Mouse (Mus musculus) forebrain, embryonic 13.5 days (tissue): ENCODE data around the gene Rasal3. TPM values are rescaled to one million over a fixed set of nuclear protein-coding genes. Genes with fewer than 3 reads are reported as not detected.

Source experiments
- ATAC-seq: fragments of 200-750 bp; cut with Nextera tagmentation; 2 replicates; pipeline ENCODE4 v1.8.0; 2017
- H3K27ac ChIP-seq: fragments of 300-500 bp; sonication (generic); 2 replicates; pipeline ENCODE4 v1.5.1; 2015; ENCODE audit warnings: inconsistent platforms, mild to moderate bottlenecking, moderate library complexity
- H3K27me3 ChIP-seq: fragments of 300-500 bp; sonication (generic); 2 replicates; pipeline ENCODE4 v1.6.1; 2015; ENCODE audit warnings: mild to moderate bottlenecking, inconsistent platforms
- H3K36me3 ChIP-seq: fragments of 300-500 bp; sonication (generic); 2 replicates; pipeline ENCODE4 v1.6.1; 2015; ENCODE audit warnings: mild to moderate bottlenecking, inconsistent platforms; ENCODE audit not compliant: poor library complexity, severe bottlenecking
- H3K4me1 ChIP-seq: fragments of 300-500 bp; sonication (generic); 2 replicates; pipeline ENCODE4 v1.6.1; 2015; ENCODE audit warnings: inconsistent platforms
- H3K4me2 ChIP-seq: fragments of 300-500 bp; sonication (generic); 2 replicates; pipeline ENCODE4 v1.6.1; 2015; ENCODE audit warnings: inconsistent platforms, mild to moderate bottlenecking, moderate library complexity
- H3K4me3 ChIP-seq: fragments of 300-500 bp; sonication (generic); 2 replicates; pipeline ENCODE4 v1.5.1; 2015; ENCODE audit warnings: mild to moderate bottlenecking, inconsistent platforms
- H3K9ac ChIP-seq: fragments of 300-500 bp; sonication (generic); 2 replicates; pipeline ENCODE4 v1.6.1; 2015; ENCODE audit warnings: mild to moderate bottlenecking, inconsistent platforms
- H3K9me3 ChIP-seq: fragments of 300-500 bp; sonication (generic); replicated peaks from 2 replicates; pipeline ENCODE4 v1.6.1; 2016; ENCODE audit warnings: inconsistent platforms
- WGBS: fragments of 180-500 bp; shearing (Covaris S2); methylation state at CpG from one replicate; pipeline ENCODE4 v1.1.7; 2015; 5-methylcytosine and 5-hydroxymethylcytosine counted together
- polyA plus RNA-seq: library from polyadenylated mRNA; unstranded; fragments of >200 nt; fragmentation: Nextera tagmentation; extraction: Ambion mirVana; gene quantifications from 2 replicates; pipeline ENCODE4 v1.2.1, GENCODE M21; 2015

Rasal3 gene
- polyA plus RNA-seq, 1 experiment from 2014 or later, result 0.32 TPM

DNA sequence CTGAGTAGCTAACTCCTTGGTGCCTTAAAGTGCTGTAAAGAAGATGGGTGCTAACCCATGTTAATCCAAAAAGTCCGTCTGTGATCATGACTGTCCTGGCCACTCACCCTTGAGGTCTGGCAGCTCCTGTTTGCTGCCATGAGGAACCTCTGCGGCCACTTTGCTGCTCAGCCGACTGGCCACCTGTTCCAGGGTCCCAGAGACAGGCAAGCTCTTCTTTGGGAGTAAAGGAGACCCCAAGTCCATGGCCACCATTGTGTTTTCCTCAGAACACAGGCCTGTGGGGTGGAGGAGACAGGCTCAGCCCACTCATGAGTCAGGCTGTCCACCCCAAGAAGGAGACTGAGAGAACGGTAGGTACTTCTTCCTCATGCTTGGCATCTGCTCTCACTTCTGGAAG, 40.7 kb downstream of the Rasal3 start:
- Histone ChIP-seq H3K9me3 (no peaks in the 10 kb centered on the region), H3K4me3 (peak overlapping the region; percentile 92), H3K36me3 (peaks cover 53% of the 10 kb centered on the region), H3K4me2 (peak overlapping the region; percentile 83), H3K27ac (no peak overlapping the region), H3K4me1 (peaks cover 31% of the 10 kb centered on the region), H3K9ac (peak overlapping the region; percentile 98), H3K27me3 (no peaks in the 10 kb centered on the region)
- 85% methylated on average over 4 of the region's 4 CpGs for WGBS
- no peak for ATAC-seq

DNA sequence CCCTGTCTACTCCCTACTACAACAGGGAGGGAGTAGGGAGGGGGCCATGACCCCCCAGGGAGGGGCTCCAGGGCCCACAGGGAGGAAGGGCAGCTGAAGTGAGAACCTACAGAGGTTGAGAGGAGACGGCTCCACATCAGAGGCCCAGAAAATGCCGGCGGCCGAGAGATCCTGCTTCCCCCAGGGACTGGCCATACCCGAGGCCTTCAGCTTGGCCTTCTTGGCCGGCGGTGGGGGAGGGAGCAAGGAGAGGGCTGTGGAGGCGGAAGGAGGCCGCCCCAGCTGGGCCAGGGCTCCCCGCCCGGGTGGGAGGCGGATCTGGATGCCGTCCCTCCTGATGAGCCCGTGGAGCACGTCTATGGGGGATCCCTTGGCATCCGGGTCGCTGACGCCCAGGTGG, 43.5 kb downstream of the Rasal3 start:
- H3K4me2 ChIP-seq, result no peak overlapping the region
- ATAC-seq, result no peak
- H3K9ac ChIP-seq, result no peak overlapping the region
- H3K36me3 ChIP-seq, result peaks cover 74% of the 10 kb centered on the region
- H3K27ac ChIP-seq, result no peak overlapping the region
- WGBS, result 90% methylated on average over 17 of the region's 18 CpGs
- no peaks in the 10 kb centered on the region for H3K27me3 ChIP-seq
- H3K4me1 ChIP-seq, result peaks cover 28% of the 10 kb centered on the region
- no peak overlapping the region for H3K4me3 ChIP-seq
- H3K9me3 ChIP-seq, result no peaks in the 10 kb centered on the region

DNA sequence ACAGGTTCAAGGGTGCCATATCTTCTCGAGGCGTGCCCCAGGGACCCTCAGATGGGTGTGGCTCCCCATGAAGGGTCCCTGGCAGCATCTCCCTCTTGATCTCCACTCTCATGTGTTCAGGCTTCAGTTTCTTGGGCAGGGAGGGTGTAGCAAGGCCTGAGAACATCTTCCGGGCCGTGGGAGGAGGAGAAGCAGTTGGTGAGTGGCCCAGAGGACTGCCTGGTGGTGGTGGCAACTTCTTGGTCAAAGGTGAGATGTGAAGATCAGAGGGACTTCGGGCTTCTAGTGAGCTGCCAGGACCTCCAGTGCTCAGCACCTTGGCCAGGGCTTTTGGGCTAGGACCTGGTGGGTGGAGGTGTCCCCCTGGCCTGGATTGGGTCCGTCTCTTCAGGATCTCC, 44.4 kb downstream of the Rasal3 start:
- Histone ChIP-seq H3K27me3 (no peaks in the 10 kb centered on the region), H3K4me2 (no peak overlapping the region), H3K36me3 (peaks cover 84% of the 10 kb centered on the region), H3K9ac (no peak overlapping the region), H3K4me1 (peaks cover 26% of the 10 kb centered on the region), H3K4me3 (no peak overlapping the region), H3K27ac (no peak overlapping the region), H3K9me3 (no peaks in the 10 kb centered on the region)
- no peak for ATAC-seq
- WGBS, result 94% methylated on average over 6 of the region's 6 CpGs

DNA sequence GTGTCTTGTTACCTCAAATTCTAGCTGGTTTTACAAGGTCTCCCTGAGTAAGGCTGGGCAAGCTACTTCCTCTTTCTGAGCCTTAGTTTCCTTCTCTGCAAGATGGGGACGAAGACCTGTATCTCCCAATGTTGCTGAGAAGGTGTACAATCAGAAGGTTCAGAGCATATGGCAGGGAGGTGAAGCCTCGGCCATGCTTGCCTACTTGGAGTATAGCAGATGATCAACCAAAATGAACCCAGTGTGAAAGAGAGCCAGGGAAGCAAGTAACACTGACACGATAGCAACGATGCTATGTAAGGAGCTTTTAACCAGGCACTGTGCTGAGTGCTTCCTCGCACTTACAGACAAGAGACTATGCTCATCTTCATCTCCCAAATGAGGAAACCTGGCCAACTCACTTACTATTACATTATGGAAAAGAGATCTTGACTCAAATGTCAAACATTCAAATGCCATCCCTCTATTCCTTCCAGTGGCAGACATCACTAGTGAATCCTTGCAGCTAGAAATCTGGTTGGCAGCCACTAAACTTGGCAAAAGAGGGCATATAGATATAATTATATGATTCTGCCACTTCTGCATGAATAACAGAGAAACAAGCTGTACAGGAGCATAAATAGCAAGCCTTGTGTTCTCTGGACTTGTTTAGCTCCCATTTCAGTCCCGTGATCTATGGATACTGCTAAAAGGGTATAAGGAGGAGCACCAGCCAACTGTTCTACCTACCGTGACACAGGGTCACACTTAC, 45.0 kb downstream of the Rasal3 start:
- H3K27ac ChIP-seq, result no peak overlapping the region
- H3K4me2 ChIP-seq, result no peak overlapping the region
- no peaks in the 10 kb centered on the region for H3K27me3 ChIP-seq
- ATAC-seq, result no peak
- H3K36me3 ChIP-seq, result peaks cover 89% of the 10 kb centered on the region
- H3K4me1 ChIP-seq, result peaks cover 30% of the 10 kb centered on the region
- no peak overlapping the region for H3K9ac ChIP-seq
- no peak overlapping the region for H3K4me3 ChIP-seq
- WGBS, result 95% methylated on average over 7 of the region's 7 CpGs
- H3K9me3 ChIP-seq, result no peaks in the 10 kb centered on the region

DNA sequence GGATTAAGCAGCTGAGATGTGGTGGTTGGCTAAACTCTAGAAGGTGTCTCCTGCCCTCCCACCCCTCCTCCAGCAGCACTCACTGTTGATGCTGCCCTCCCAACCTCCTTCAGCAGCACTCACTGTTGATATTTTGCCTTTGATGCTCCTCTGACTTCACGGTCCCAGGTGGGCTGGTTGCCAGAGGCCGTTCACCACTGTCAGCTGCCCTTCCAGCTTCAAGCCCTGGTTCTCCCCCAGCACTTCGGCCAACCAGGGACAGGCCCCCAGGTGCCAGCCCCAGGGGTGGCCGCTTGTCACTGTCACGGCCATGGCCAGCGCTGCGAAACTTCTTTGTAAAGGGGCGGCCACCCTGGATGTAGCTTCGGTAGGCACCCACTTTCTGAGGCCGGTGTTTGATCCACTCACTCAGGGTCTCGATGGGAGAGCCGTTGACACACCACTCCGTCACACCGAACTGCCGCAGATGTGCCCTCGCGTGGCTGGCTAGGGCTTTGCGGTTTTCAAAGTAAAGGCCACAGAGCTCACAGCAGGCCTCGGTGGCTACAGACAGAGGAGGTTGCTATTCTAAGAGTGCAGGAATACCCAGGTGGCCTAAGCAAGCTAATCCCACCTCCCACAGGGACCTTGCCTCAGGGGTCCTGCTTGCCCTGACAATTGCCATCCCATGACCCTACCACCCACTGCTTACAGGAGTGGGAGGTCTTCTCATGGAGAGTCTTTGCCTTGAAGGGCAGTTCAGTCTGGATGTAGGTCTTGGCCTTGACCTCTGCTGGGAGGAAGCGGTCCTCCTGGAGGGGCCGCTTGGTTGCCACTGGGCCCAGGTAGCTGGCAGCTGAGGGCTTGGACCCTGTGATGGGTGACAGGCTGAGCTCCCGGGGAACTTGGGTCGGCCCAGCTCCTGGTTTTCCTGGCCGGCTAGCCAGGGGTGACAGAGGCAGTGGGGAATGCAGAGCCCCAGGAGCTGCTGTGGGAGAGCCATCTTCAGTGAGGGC, 46.3 kb downstream of the Rasal3 start:
- Histone ChIP-seq H3K27me3 (no peaks in the 10 kb centered on the region), H3K27ac (no peak overlapping the region), H3K4me3 (no peak overlapping the region), H3K4me2 (no peak overlapping the region), H3K36me3 (peaks cover 87% of the 10 kb centered on the region), H3K9ac (no peak overlapping the region), H3K9me3 (no peaks in the 10 kb centered on the region), H3K4me1 (peaks cover 17% of the 10 kb centered on the region; the same call in 1 of the 2 replicates)
- 88% methylated on average over 24 of the region's 24 CpGs for WGBS
- no peak for ATAC-seq

DNA sequence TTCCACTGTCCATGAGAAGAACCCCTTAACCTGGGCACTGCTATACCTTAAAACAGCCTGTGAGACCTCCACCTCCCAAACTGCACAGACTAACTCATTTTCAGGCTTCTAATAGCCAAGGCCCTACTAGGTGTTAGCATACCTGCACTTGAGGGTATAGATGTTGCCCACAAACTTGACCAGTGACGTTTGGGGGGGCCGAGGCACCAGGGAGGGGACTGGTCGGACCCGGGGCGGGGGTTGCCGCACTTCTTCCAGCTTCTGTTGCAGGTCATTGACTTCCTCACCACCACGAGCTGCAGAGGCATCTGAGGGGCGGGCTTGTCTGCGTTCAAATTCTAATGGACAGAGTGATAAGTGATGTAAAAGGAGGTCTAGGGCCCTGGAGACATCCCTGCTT, 47.1 kb downstream of the Rasal3 start:
- ATAC-seq, result no peak
- no peak overlapping the region for H3K4me3 ChIP-seq
- peaks cover 79% of the 10 kb centered on the region for H3K36me3 ChIP-seq
- H3K27me3 ChIP-seq, result no peaks in the 10 kb centered on the region
- no peaks in the 10 kb centered on the region for H3K9me3 ChIP-seq
- no peak overlapping the region for H3K4me2 ChIP-seq
- H3K9ac ChIP-seq, result no peak overlapping the region
- H3K27ac ChIP-seq, result no peak overlapping the region
- 86% methylated on average over 9 of the region's 9 CpGs for WGBS
- peaks cover 10% of the 10 kb centered on the region; the same call in 1 of the 2 replicates for H3K4me1 ChIP-seq

DNA sequence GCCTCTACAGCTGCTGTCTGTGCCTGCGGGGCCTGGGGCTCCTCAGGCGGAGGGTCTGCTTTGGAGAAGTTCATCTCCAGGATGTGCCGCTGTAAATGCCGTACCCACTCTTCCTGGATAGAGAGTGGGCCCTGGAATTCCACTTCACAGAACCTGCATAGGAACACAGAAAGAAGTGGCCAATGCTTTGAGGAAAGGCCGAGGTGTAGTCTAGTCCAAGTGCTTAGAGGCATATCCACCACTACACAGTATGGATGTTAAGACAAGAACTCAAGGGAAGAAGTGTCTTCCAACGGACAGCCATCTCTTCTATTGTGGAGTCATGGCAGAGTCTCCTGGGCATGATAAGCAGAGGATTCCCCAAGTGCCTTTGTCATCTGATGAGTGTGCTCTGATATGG, 48.4 kb downstream of the Rasal3 start:
- Histone ChIP-seq H3K4me1 (0 out of 2 replicates have a peak, but pooled peaks cover 12% of the 10 kb centered on the region), H3K36me3 (peaks cover 66% of the 10 kb centered on the region), H3K9ac (no peak overlapping the region), H3K27ac (no peak overlapping the region), H3K4me3 (no peak overlapping the region), H3K9me3 (no peaks in the 10 kb centered on the region), H3K4me2 (no peak overlapping the region), H3K27me3 (no peaks in the 10 kb centered on the region)
- no peak for ATAC-seq
- WGBS, result 94% methylated on average over 6 of the region's 6 CpGs

DNA sequence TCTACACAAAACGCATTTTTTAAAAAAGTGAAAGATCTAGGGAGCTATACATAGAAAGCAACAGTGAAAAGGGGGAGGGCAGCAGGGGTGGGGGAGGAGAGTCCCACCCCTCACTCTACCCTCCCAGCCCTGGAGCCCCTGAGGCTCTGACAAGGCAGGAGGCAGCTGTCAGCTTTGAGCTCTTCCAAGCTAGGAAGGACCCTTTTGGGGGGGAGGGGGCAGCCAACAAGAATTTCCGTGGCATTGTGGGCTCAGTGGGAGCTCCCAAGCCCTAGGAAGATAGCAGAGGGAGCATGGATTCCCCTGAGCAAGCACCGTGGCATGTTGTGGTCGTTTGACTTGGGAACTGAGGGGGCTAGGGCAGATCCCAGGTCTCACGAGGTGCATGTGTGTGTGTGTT, 49.2 kb downstream of the Rasal3 start:
- H3K27ac ChIP-seq, result peak overlapping the region; percentile 49; the same call in 1 of the 2 replicates
- H3K4me2 ChIP-seq, result no peak overlapping the region
- H3K4me3 ChIP-seq, result no peak overlapping the region
- peaks cover 19% of the 10 kb centered on the region for H3K4me1 ChIP-seq
- WGBS, result 66% methylated on average over 5 of the region's 5 CpGs
- H3K36me3 ChIP-seq, result peaks cover 58% of the 10 kb centered on the region
- H3K9ac ChIP-seq, result no peak overlapping the region
- no peaks in the 10 kb centered on the region for H3K27me3 ChIP-seq
- ATAC-seq, result no peak
- H3K9me3 ChIP-seq, result no peaks in the 10 kb centered on the region

DNA sequence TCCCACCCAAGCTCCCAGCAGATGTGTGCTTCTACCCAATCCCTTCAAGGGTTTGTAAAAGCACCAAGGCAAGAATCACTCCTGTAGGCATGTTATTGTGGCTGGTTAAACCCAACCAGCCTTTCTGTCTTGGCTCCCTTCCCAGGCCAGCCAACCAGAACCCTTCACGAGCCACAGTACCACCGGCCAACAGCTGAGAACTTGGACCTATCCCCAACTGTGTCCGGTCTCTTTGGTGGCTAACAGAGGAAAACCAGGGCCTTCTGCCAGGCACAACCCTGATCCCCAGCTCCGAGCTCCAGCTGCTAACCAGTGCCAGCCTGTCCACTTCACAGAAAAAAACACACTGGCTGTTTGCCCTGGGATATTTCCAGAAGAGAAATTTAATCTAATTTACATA, 49.7 kb downstream of the Rasal3 start:
- Histone ChIP-seq H3K36me3 (peaks cover 53% of the 10 kb centered on the region), H3K27ac (0 out of 2 replicates have a peak overlapping the region, but pooled peaks have one; percentile 11), H3K4me3 (no peak overlapping the region), H3K4me1 (peaks cover 24% of the 10 kb centered on the region), H3K9me3 (no peaks in the 10 kb centered on the region), H3K27me3 (no peaks in the 10 kb centered on the region), H3K4me2 (no peak overlapping the region), H3K9ac (no peak overlapping the region)
- WGBS, result 65% methylated on average over 4 of the region's 4 CpGs
- ATAC-seq, result no peak

DNA sequence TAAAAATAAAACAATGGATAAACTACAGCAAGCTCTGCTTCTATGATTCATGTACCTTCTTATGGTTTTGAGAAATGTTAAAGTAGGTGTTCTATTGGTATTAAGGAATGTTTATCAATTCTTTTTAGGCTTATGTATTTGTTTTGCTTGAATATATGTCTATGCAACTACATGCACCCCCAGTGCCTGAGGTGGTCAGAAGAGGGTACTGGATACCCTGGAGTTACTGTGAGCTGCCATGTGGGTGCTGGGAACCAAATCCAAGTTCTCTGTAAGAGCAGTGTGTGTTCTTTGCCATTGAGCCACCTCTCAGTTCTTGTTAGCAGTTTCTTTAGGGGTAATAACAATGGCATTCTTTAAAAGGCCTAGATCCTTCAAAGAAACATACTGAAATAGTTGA, 51.7 kb downstream of the Rasal3 start:
- peaks cover 36% of the 10 kb centered on the region for H3K4me1 ChIP-seq
- H3K27me3 ChIP-seq, result no peaks in the 10 kb centered on the region

DNA sequence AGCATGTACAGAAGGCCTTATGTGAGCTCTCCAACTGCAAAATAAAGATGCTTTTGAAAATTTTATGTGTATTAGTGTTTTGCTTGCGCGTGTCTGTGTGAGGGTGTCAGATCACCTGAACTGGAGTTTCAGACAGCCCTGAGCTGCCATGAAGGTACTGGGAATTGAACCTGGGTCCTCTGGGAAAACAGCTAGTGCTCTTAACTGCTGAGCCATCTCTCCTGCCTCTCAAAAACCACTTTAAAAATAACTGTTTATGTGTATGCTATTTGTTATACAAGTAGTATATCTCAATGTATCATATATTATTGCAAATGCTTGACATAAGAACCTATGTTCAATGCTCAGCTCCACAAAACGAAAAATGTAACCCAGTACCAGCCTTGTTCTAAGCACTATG, 52.1 kb downstream of the Rasal3 start:
- Histone ChIP-seq H3K27ac (no peak overlapping the region), H3K4me3 (peak overlapping the region; percentile 84; the same call in 1 of the 2 replicates), H3K9me3 (no peaks in the 10 kb centered on the region), H3K4me2 (peak overlapping the region; percentile 81), H3K27me3 (no peaks in the 10 kb centered on the region), H3K9ac (no peak overlapping the region), H3K36me3 (peaks cover 29% of the 10 kb centered on the region), H3K4me1 (peaks cover 36% of the 10 kb centered on the region)
- WGBS, result 68% methylated on average over 3 of the region's 3 CpGs
- no peak for ATAC-seq

More for the DNA sequence above, 51.7 kb downstream of the Rasal3 start:
- Histone ChIP-seq H3K4me3 (no peak overlapping the region), H3K36me3 (peaks cover 33% of the 10 kb centered on the region), H3K9ac (no peak overlapping the region), H3K9me3 (no peaks in the 10 kb centered on the region), H3K27ac (no peak overlapping the region), H3K4me2 (no peak overlapping the region)
- ATAC-seq, result no peak

DNA sequence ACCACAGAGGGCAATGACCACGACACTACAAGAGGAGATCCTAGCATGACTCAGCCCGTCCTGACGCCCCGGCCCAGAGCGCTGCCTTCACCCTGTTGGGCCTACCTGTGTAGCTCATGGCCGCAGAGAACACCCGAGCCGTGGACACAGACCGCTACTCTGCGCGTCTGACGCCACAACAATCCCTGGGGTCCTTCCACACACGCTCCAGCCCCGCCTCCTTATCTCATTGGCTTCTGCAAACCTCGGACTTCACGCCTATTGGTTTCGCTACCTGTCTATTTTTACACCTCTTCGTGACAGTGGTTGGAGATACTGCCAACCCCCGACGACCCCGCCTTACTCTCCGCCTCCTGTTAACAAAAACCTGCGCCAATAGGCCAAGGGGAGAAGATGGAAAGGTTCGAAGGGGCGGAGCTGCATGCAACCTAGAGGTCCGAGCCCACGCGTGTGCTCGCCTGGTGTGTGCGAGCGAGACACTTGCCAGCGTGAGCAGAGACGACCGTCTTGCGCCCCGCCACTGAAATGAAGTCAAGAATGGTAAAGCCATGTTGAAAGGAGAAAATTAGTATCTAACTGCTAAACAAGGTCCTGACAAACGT, 52.9 kb downstream of the Rasal3 start, which contains the start of gene Akap8l:
TSS of gene Akap8l (minus strand) at position 226 of the 602 bp plus-strand sequence.
- Histone ChIP-seq H3K9me3 (no peaks in the 10 kb centered on the region), H3K36me3 (peaks cover 21% of the 10 kb centered on the region), H3K27ac (peak within 1 kb of the TSS; percentile 52), H3K9ac (peak within 1 kb of the TSS; percentile 83), H3K4me2 (peak within 1 kb of the TSS; percentile 81), H3K4me3 (peak within 1 kb of the TSS; percentile 84), H3K27me3 (no peaks in the 10 kb centered on the region), H3K4me1 (peaks cover 36% of the 10 kb centered on the region)
- ATAC-seq, result peak; percentile 97
- under 1% methylated on average over 37 of the region's 37 CpGs for WGBS
